Mouse (Mus musculus) brain, embryonic 14.5 days (tissue): Measurements from ENCODE around the gene Cnot4.

Experiments used
- CTCF ChIP-seq: fragments of 200-500 bp; IDR thresholded peaks from 2 replicates; pipeline ENCODE4 v1.5.1; 2012; ENCODE audit warnings: inconsistent platforms, mild to moderate bottlenecking, moderate library complexity, borderline replicate concordance; ENCODE audit not compliant: insufficient read depth, insufficient read length; ENCODE audit errors: extremely low read depth
- POLR2A ChIP-seq: fragments of 200-500 bp; IDR thresholded peaks from 2 replicates; pipeline ENCODE4 v1.6.1; 2012; ENCODE audit warnings: mild to moderate bottlenecking, inconsistent platforms, borderline replicate concordance; ENCODE audit not compliant: poor library complexity, insufficient read depth, insufficient read length, severe bottlenecking; ENCODE audit errors: extremely low read depth

DNA sequence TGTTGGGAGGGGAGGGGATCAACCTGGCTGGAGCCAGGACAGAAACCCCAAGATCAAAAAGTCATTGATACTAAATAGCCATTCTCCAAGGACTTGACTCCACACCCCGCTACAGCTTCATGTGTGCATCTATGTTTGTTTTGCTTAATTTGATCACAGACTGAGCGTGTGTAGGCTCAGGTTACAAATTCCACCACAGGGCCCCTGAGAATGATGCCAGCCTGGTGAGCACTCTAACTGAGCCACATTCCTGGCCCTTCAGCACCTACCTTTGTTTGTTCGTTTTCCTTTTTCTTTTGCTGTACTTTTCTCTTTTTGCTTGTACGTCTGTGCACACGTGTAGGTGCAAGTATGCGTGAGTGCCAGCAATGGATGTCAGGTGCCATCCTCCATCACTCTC is 144.3 kb downstream of the Cnot4 start:
- no peak for TF ChIP-seq CTCF
- TF ChIP-seq POLR2A = no peak
